Mouse (Mus musculus) midbrain, postnatal 0 days (tissue): ENCODE results near the gene Abcd3. TPM values are rescaled to one million over a fixed set of nuclear protein-coding genes. Genes with fewer than 3 reads are reported as not detected.

Experiments used
- ATAC-seq: fragments of 200-750 bp; cut with Nextera tagmentation; 2 replicates; pipeline ENCODE4 v1.8.0; 2017; ENCODE audit warnings: moderate number of reproducible peaks, mild to moderate bottlenecking, moderate TSS enrichment, moderate library complexity; ENCODE audit not compliant: low FRiP score
- DNase-seq: peaks from one replicate; pipeline ENCODE4 v3.0.0-alpha.2; 2015; ENCODE audit warnings: low spot score
- H3K27ac ChIP-seq: fragments of 300-500 bp; sonication (generic); 2 replicates; pipeline ENCODE4 v1.5.1; 2014; ENCODE audit warnings: low read depth, mild to moderate bottlenecking, low read length, mixed read lengths
- H3K27me3 ChIP-seq: fragments of 300-500 bp; sonication (generic); 2 replicates; pipeline ENCODE4 v1.6.1; 2014; ENCODE audit warnings: low read length, control low read depth, mixed read lengths; ENCODE audit not compliant: insufficient read depth
- H3K36me3 ChIP-seq: fragments of 300-500 bp; sonication (generic); 2 replicates; pipeline ENCODE4 v1.6.1; 2014; ENCODE audit warnings: low read length, control low read depth, mixed read lengths; ENCODE audit not compliant: insufficient read depth
- H3K4me1 ChIP-seq: fragments of 300-500 bp; sonication (generic); 2 replicates; pipeline ENCODE4 v1.6.1; 2014; ENCODE audit warnings: mild to moderate bottlenecking, control low read depth, antibody characterized with exemption, low read length, mixed read lengths; ENCODE audit not compliant: insufficient read depth
- H3K4me2 ChIP-seq: fragments of 300-500 bp; sonication (generic); 2 replicates; pipeline ENCODE4 v1.6.1; 2014; ENCODE audit warnings: low read depth, mild to moderate bottlenecking, low read length, mixed read lengths; ENCODE audit not compliant: poor library complexity, severe bottlenecking
- H3K4me3 ChIP-seq: fragments of 300-500 bp; sonication (generic); 2 replicates; pipeline ENCODE4 v1.5.1; 2014; ENCODE audit warnings: low read depth, mild to moderate bottlenecking, low read length, moderate library complexity
- H3K9ac ChIP-seq: fragments of 300-500 bp; sonication (generic); replicated peaks from 2 replicates; pipeline ENCODE4 v1.6.1; 2014; ENCODE audit warnings: mild to moderate bottlenecking, low read length, moderate library complexity, mixed read lengths; ENCODE audit not compliant: poor library complexity, severe bottlenecking
- H3K9me3 ChIP-seq: fragments of 300-500 bp; sonication (generic); 2 replicates; pipeline ENCODE4 v1.6.1; 2016; ENCODE audit warnings: low read length, control low read depth
- CTCF ChIP-seq: IDR thresholded peaks from 2 replicates; pipeline ENCODE4 v1.5.1; 2016; ENCODE audit warnings: antibody characterized with exemption, mild to moderate bottlenecking
- WGBS: fragments of 180-500 bp; shearing (Covaris S2); extraction: QIAGEN DNeasy Blood & Tissue Kit; methylation state at CpG from one replicate; pipeline ENCODE4 v1.1.7; 2014; 5-methylcytosine and 5-hydroxymethylcytosine counted together
- polyA plus RNA-seq: library from polyadenylated mRNA; unstranded; fragments of >200 nt; fragmentation: Nextera tagmentation; extraction: Ambion mirVana; gene quantifications from 2 replicates; pipeline ENCODE4 v1.2.1, GENCODE M21; 2015
- total RNA-seq: library from RNA; depleted of rRNA; stranded (reverse); fragments of >200 nt; gene quantifications from 2 replicates; pipeline ENCODE4 v1.2.3, GENCODE M21; 2014

Gene Abcd3
- total and polyA plus RNA-seq, 2 experiments from 2014 or later, result 51.1 to 77.5 TPM

- Histone ChIP-seq H3K4me3 (no peak overlapping the region), H3K4me2 (no peak overlapping the region), H3K36me3 (no peaks in the 10 kb centered on the region), H3K27me3 (no peaks in the 10 kb centered on the region), H3K4me1 (no peaks in the 10 kb centered on the region), H3K9ac (no peak overlapping the region), H3K9me3 (no peaks in the 10 kb centered on the region), H3K27ac (no peak overlapping the region)
- no peak for DNase-seq
- TF ChIP-seq CTCF, result no peak
- ATAC-seq, result no peak
- 100% methylated on average over 1 of the region's 1 CpGs for WGBS
Observed at GRCm38 (mm10) chr3:121824319-121824718, 9.2 kb upstream of the Abcd3 start.

DNA sequence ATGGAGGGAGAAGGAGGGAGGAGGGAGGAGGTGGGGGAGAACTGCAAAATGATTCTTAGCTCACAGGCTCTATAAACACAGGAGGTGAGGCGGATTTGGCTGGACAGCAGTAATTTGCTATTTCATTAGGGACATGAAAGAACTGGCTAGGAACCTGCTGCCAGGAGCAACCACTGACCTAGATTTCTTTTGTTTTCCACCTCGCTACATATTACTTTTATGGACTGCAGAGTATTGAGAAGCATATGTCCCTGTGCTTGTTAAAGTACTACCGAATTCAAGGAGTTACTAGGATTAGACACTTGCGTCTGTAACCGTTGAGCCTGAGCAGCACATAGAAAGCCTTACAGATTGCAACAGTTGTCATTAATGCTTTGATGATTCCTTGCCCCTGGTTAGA is 7.5 kb upstream of the Abcd3 start:
- Histone ChIP-seq H3K9ac (no peak overlapping the region), H3K4me2 (no peak overlapping the region), H3K4me3 (no peak overlapping the region), H3K9me3 (no peaks in the 10 kb centered on the region), H3K27me3 (no peaks in the 10 kb centered on the region), H3K27ac (no peak overlapping the region), H3K36me3 (no peaks in the 10 kb centered on the region), H3K4me1 (no peaks in the 10 kb centered on the region)
- TF ChIP-seq CTCF, result no peak
- 82% methylated on average over 5 of the region's 5 CpGs for WGBS
- DNase-seq (no peak), ATAC-seq (no peak)

- WGBS, result 90% methylated on average over 8 of the region's 8 CpGs
- no peak for TF ChIP-seq CTCF
- no peak for ATAC-seq
Observed at GRCm38 (mm10) chr3:121821559-121822143, 6.5 kb upstream of the Abcd3 start.

DNA sequence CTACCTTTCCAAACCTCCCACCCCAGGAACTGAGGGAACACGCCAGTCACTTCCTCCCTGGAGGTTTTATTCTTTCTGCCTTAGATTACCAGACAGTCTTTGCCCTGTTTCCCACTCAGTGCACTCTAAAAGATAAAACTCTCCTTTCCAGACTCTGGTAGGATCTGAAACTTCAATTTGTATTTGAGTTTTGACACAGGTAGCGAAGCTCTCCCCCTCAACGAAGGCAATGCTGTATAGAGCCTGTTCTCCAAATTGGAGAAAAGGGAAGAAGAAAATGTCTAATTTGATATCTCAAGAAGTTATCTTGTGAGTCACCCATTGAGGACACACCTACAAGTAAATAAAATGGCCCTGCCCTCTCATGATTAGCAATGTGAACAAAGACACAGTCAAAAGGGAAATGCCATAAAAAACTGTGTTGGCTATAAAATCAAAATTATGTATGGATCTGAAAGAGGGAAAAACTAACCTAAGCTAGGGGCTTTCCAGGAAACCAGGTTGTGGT is 4.6 kb upstream of the Abcd3 start:
- Histone ChIP-seq H3K9me3 (no peaks in the 10 kb centered on the region), H3K27ac (no peak overlapping the region), H3K36me3 (no peaks in the 10 kb centered on the region), H3K4me2 (no peak overlapping the region), H3K9ac (no peak overlapping the region), H3K4me3 (no peak overlapping the region), H3K27me3 (no peaks in the 10 kb centered on the region), H3K4me1 (no peaks in the 10 kb centered on the region)
- 82% methylated on average over 3 of the region's 3 CpGs for WGBS
- ATAC-seq, result no peak
- no peak for DNase-seq
- TF ChIP-seq CTCF, result no peak

More at GRCm38 (mm10) chr3:121821559-121822143, 6.5 kb upstream of the Abcd3 start:
- no peak for DNase-seq
- Histone ChIP-seq H3K4me3 (no peak overlapping the region), H3K9me3 (no peaks in the 10 kb centered on the region), H3K9ac (no peak overlapping the region), H3K36me3 (no peaks in the 10 kb centered on the region), H3K4me2 (no peak overlapping the region), H3K4me1 (no peaks in the 10 kb centered on the region), H3K27me3 (no peaks in the 10 kb centered on the region), H3K27ac (no peak overlapping the region)

DNA sequence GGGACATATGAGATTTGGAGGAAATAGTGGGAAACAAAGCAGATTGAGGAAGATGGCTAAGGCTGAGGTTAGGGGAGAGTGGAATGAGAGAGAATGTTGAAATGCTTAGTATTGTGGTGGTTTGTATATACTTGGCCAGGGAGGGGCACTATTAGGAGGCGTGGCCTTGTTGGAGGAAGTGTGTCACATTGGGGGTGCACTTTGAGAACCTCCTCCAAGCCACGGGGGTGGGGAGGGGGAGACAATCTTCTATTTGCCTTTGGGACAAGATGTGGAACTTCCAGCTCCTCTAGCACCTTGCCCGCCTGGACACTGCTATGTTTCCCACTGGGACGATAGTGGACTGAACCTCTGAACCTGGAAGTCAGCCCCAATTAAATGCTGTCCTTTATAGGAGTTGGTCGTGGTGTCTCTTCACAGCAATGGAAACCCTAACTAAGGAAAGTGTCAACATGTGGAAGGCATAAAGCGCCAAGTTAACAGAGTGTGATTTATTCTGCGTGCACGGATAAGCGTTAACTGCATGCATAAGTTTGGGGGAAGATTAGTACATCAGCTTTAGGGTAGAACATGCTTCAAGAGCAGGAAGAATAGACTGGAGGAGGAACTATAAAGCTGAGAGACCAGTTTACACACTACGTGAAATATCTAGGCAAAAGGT is 3.8 kb upstream of the Abcd3 start:
- WGBS, result 82% methylated on average over 10 of the region's 10 CpGs
- Histone ChIP-seq H3K9ac (no peak overlapping the region), H3K9me3 (no peaks in the 10 kb centered on the region), H3K36me3 (no peaks in the 10 kb centered on the region), H3K27ac (no peak overlapping the region), H3K27me3 (no peaks in the 10 kb centered on the region), H3K4me1 (no peaks in the 10 kb centered on the region), H3K4me3 (no peak overlapping the region), H3K4me2 (no peak overlapping the region)
- TF ChIP-seq CTCF, result no peak
- ATAC-seq (no peak), DNase-seq (no peak)

GRCm38 (mm10) chr3:121815549-121816235 is 590 bp upstream of the Abcd3 start:
- Histone ChIP-seq H3K4me2 (peak overlapping the region; percentile 60), H3K4me1 (0 out of 2 replicates have a peak, but pooled peaks cover 5% of the 10 kb centered on the region), H3K9me3 (no peaks in the 10 kb centered on the region), H3K27ac (peak overlapping the region; percentile 97), H3K36me3 (no peaks in the 10 kb centered on the region), H3K27me3 (no peaks in the 10 kb centered on the region), H3K4me3 (peak overlapping the region; percentile 73), H3K9ac (peak overlapping the region; percentile 89)
- 12% methylated on average over 16 of the region's 16 CpGs for WGBS
- DNase-seq (peak; percentile 12), ATAC-seq (no peak)
- peak; percentile 4; the same call in 1 of the 2 replicates for TF ChIP-seq CTCF
